28 mouse cellular contexts compared by ENCODE assay signal in the genomic region with DNA sequence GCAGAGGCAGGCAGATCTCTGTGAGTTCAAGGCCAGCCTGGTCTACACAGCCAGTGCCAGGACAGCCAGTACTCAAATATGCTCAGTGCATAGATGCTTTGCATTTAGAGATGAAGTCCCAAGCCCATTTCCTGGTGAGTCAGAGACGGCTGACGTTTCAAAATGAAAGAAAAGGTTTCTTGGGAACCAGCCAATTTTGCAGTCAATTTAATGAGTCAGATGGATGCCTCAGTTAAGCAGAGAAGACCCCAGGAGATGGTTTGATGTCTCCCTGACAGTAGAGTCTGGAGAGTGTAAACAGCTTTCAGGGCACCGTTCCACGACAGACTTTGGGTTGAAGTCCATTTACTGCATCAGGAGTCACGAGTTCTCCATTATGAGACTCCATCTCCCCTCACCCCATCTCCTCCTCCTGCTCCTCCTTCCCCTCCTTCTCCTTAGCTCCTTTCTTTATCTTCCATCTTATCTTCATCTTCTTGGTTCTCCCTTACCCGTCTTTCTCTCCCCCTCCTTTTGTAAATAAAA. TPM values are rescaled to one million over a fixed set of nuclear protein-coding genes. Genes with fewer than 3 reads are reported as not detected.
A peak's percentile ranks its signal among the peaks of the same experiment; 100 is the strongest.
DNase-seq lines count a peak whose midpoint lies in the region; ATAC-seq lines count a peak whose summit lies in the region.
"Had no signal": no experiment of that assay in that cellular context is flagged by ENCODE, and none has a peak within 500 bp of the region (broad histone marks: within the 10 kb centered on the region; RNA-seq: fewer than 3 reads in every experiment).

No protein-coding gene starts in this region.

- 58% methylated on average over 6 of the region's 6 CpGs for WGBS in kidney, embryonic 15.5 days
- WGBS in stomach, embryonic 15.5 days, result 46% methylated on average over 6 of the region's 6 CpGs

- no peaks in the 10 kb centered on the region for H3K9me3 ChIP-seq in kidney, embryonic 15.5 days (replicated peaks)
- no peaks in the 10 kb centered on the region for H3K9me3 ChIP-seq in stomach, embryonic 15.5 days
- H3K9me3 ChIP-seq: embryonic facial prominence, embryonic 12.5 days; forebrain, embryonic 10.5 days; hindbrain, embryonic 10.5 days; hindbrain, embryonic 15.5 days; intestine, embryonic 15.5 days; limb, embryonic 10.5 days; limb, embryonic 15.5 days; liver, embryonic 13.5 days had no signal

- no peak overlapping the region for H3K4me3 ChIP-seq in kidney, embryonic 15.5 days (replicated peaks)
- no peak overlapping the region for H3K4me3 ChIP-seq in stomach, embryonic 15.5 days (replicated peaks)
- H3K4me3 ChIP-seq: embryonic facial prominence, embryonic 12.5 days; forebrain, embryonic 10.5 days; hindbrain, embryonic 10.5 days; hindbrain, embryonic 15.5 days; intestine, embryonic 15.5 days; limb, embryonic 10.5 days; limb, embryonic 15.5 days; liver, embryonic 13.5 days had no signal

- H3K4me2 ChIP-seq in kidney, embryonic 15.5 days, result no peak overlapping the region
- no peak overlapping the region for H3K4me2 ChIP-seq in stomach, embryonic 15.5 days
- H3K4me2 ChIP-seq: embryonic facial prominence, embryonic 12.5 days; hindbrain, embryonic 15.5 days; intestine, embryonic 15.5 days; limb, embryonic 15.5 days; liver, embryonic 13.5 days had no signal

- no peak overlapping the region for H3K27ac ChIP-seq in kidney, embryonic 15.5 days
- H3K27ac ChIP-seq in stomach, embryonic 15.5 days, result no peak overlapping the region
- H3K27ac ChIP-seq: embryonic facial prominence, embryonic 12.5 days; forebrain, embryonic 10.5 days; hindbrain, embryonic 10.5 days; hindbrain, embryonic 15.5 days; intestine, embryonic 15.5 days; limb, embryonic 10.5 days; limb, embryonic 15.5 days; liver, embryonic 13.5 days had no signal

- DNase-seq in frontal cortex, postnatal 14 days (ENCODE audit: low spot score in 2 of 2), result no peak
- DNase-seq in kidney, adult 9 months, result peak; percentile 58
- peak; percentile 81 for DNase-seq in 416B (ENCODE audit: low read depth)
- DNase-seq in cerebellum, postnatal 36 days, result no peak
- DNase-seq: adrenal gland, adult 8-10 months; cerebellum, adult 8-10 months; cerebellum, postnatal 25 days; gastrocnemius, postnatal 10 days; heart, postnatal 14 days; layer of hippocampus, adult 9-11 months; liver, embryonic 13.5 days; lung, adult 18-20 months; lung, postnatal 14 days; midbrain, embryonic 14.5 days; thymus, adult 18-20 months; thymus, postnatal 25 days had no signal

- peak; percentile 34; the same call in 1 of the 2 replicates for ATAC-seq in frontal cortex, adult (ENCODE audit: low TSS enrichment)
- ATAC-seq in kidney, embryonic 15.5 days (replicated peaks; ENCODE audit: low FRiP score), result no peak
- ATAC-seq in stomach, embryonic 15.5 days (ENCODE audit: insufficient read depth, low FRiP score, low read depth), result 0 out of 2 replicates have a peak, but pooled peaks have one; percentile 31
- ATAC-seq: CD4-positive, CD25-positive, alpha-beta regulatory T cell, adult 4 months; forebrain, embryonic 16.5 days; intestine, embryonic 15.5 days had no signal

- no peak overlapping the region for H3K9ac ChIP-seq in kidney, embryonic 15.5 days
- no peak overlapping the region for H3K9ac ChIP-seq in stomach, embryonic 15.5 days
- H3K9ac ChIP-seq: embryonic facial prominence, embryonic 12.5 days; hindbrain, embryonic 15.5 days; intestine, embryonic 15.5 days; limb, embryonic 15.5 days; liver, embryonic 13.5 days had no signal

- no peaks in the 10 kb centered on the region for H3K36me3 ChIP-seq in kidney, embryonic 15.5 days
- no peaks in the 10 kb centered on the region for H3K36me3 ChIP-seq in stomach, embryonic 15.5 days
- H3K36me3 ChIP-seq: embryonic facial prominence, embryonic 12.5 days; forebrain, embryonic 10.5 days; hindbrain, embryonic 10.5 days; hindbrain, embryonic 15.5 days; intestine, embryonic 15.5 days; limb, embryonic 10.5 days; limb, embryonic 15.5 days; liver, embryonic 13.5 days had no signal

- peaks cover 12% of the 10 kb centered on the region for H3K4me1 ChIP-seq in kidney, embryonic 15.5 days
- H3K4me1 ChIP-seq in stomach, embryonic 15.5 days, result no peaks in the 10 kb centered on the region
- H3K4me1 ChIP-seq: embryonic facial prominence, embryonic 12.5 days; hindbrain, embryonic 10.5 days; hindbrain, embryonic 15.5 days; intestine, embryonic 15.5 days; limb, embryonic 10.5 days; limb, embryonic 15.5 days; liver, embryonic 13.5 days had no signal

- H3K27me3 ChIP-seq in kidney, embryonic 15.5 days, result no peaks in the 10 kb centered on the region
- no peaks in the 10 kb centered on the region for H3K27me3 ChIP-seq in stomach, embryonic 15.5 days (replicated peaks)
- H3K27me3 ChIP-seq: embryonic facial prominence, embryonic 12.5 days; hindbrain, embryonic 15.5 days; intestine, embryonic 15.5 days; limb, embryonic 15.5 days; liver, embryonic 13.5 days had no signal

RNA-seq across cellular contexts. Expression of gene Prkar1a, which starts 13.3 kb away (rescaled TPM):
- polyA plus RNA-seq in kidney, embryonic 15.5 days (2015; fragmentation: Nextera tagmentation; extraction: Ambion mirVana), result 354 and 359 TPM in 2 replicates
- polyA plus RNA-seq in stomach, embryonic 15.5 days (2015; fragmentation: Nextera tagmentation; extraction: Ambion mirVana), result 291 and 297 TPM in 2 replicates

RNA-seq across cellular contexts. Expression of gene Wipi1, which starts 24.2 kb away (rescaled TPM):
- 35.0 and 35.5 TPM in 2 replicates for polyA plus RNA-seq in kidney, embryonic 15.5 days (2015; fragmentation: Nextera tagmentation; extraction: Ambion mirVana)
- 36.4 and 37.5 TPM in 2 replicates for polyA plus RNA-seq in stomach, embryonic 15.5 days (2015; fragmentation: Nextera tagmentation; extraction: Ambion mirVana)
- polyA plus RNA-seq: CD4-positive, CD25-positive, alpha-beta regulatory T cell, adult 4 months had no signal

Comparison
In these comparisons a context has a peak if more than half of its experiments do, and no peak if none do; other contexts are left out.
1. DNase-seq: peak in kidney, adult 9 months (single experiment) and 416B (single experiment); none in frontal cortex, postnatal 14 days (0 of 2) and cerebellum, postnatal 36 days (0 of 2).